Mouse (Mus musculus) liver, postnatal 0 days (tissue): ENCODE results near the gene Upf2.

Experiments
- CTCF ChIP-seq: sonication (generic); IDR thresholded peaks from 2 replicates; pipeline ENCODE4 v1.5.1; 2016; ENCODE audit warnings: antibody characterized with exemption, low read depth
- EP300 ChIP-seq: IDR thresholded peaks from 2 replicates; pipeline ENCODE4 v1.6.1; 2016; ENCODE audit warnings: antibody characterized with exemption, low read depth, mild to moderate bottlenecking

- TF ChIP-seq CTCF (no peak), EP300 (no peak)
These were observed 11.0 kb downstream of the Upf2 start for GRCm38 (mm10) chr2:5962265-5962664.
